Mouse (Mus musculus) erythroblast, embryonic 14.5 days (primary cell): ENCODE measurements around the gene Map3k7.

Source experiments
- GATA1 ChIP-seq: IDR thresholded peaks from 2 replicates; pipeline ENCODE4 v1.6.1; 2012; ENCODE audit warnings: low read length, inconsistent platforms, mixed read lengths
- TAL1 ChIP-seq: IDR thresholded peaks from 3 replicates; pipeline ENCODE4 v1.6.1; 2012; ENCODE audit warnings: low read length, inconsistent platforms, mixed read lengths

GRCm38 (mm10) chr4:31924301-31925185 lies 39.4 kb upstream of the Map3k7 start:
- TF ChIP-seq TAL1, result no peak
- TF ChIP-seq GATA1, result no peak
